Mouse (Mus musculus): ENCODE data around the gene Srcin1. TPM values are rescaled to one million over a fixed set of nuclear protein-coding genes. Genes with fewer than 3 reads are reported as not detected.

The Srcin1 gene
- polyA plus RNA-seq, 1 experiment = 0.77 TPM

- DNase-seq (ENCODE audit: low read depth) = no peak
These were observed 41.3 kb downstream of the Srcin1 start for GRCm38 (mm10) chr11:97534442-97535307.

DNA sequence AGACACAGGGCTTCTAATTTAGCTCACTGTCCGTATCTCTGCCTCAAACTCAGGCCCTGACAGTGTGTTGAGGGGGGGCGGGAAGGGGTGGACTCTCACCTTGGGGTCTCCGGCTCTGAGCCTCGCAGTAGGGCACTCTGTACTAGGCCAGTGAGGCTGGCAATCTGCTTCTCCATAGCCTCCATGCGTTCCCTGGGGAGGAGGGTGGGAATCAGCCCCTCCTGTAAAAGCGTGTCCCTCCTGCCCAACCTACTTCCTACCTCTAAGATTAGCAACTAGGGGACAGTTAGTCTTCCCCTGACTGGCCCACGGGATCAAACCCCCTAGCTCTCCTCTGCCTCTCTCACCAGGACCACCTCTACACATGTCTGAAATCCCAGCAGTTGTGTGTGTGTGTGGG is 42.3 kb downstream of the Srcin1 start:
- no peak for DNase-seq (ENCODE audit: low read depth)

- no peak for DNase-seq (ENCODE audit: low read depth)
These were observed 42.9 kb downstream of the Srcin1 start for GRCm38 (mm10) chr11:97532950-97533582.

- no peak for DNase-seq (ENCODE audit: low read depth)
These were observed 43.6 kb downstream of the Srcin1 start for GRCm38 (mm10) chr11:97532354-97532753.

DNA sequence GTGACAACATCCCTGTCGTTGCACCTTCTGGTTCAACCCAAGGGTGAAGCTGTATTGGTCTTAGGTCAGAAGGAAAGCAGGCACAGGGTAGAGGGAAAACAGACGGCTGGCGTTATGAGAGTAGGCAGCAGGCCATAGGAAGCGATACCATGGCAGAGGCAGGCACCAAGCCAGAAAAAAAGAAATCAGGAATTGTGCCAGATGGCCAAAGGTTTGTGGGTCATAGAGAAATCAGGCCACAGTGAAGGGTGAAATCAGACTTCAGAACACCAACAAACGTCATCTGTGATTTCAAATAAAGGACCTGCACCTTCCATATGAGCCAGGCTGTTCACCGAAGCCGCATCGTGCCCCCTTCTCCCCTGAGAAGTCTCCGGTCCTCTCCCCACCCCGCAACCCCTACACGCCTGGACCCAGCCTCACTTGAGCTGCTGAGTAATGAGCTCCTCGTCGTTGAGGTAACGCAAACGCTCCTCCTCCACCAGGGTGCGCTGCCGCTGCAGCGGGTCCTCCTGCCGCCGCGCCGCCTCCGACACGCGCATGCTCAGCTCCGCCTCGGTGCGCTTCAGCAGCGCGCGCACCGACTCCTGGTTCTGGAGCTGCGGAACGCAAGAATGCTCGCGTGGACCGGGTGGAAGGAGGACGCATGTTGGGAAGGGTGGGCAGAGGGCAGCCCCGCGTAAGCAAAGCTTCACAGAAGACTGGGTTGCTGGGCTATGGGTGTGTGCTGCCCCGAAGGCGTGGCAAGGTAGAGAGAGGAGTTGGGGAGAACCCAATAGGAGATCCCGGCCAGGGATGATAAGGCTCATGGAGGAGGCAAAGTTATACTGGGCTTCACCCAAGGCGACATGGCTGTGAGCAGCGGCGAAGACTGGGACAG is 44.4 kb downstream of the Srcin1 start:
- no peak for DNase-seq (ENCODE audit: low read depth)

DNA sequence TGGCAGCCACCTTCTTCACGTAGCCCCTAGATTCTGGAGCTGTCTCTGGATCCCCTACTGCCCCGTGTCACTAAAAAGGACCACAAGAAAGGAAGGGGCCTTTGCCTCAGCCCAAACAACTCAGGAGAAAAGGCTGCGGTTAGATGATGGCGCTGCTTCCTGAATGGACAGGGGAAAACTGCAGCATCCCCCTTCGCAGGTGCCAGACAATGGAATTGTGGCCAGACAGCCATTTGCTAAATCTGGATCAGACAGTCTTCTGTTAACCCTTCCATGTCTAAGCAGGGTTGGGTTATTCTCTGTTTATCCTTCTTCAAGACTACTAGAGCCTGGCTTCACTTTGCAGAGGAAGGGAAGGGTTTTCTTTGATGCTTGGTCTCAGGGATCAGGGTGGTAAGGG is 45.0 kb downstream of the Srcin1 start:
- DNase-seq (ENCODE audit: low read depth) = no peak

GRCm38 (mm10) chr11:97530069-97530468 is 45.9 kb downstream of the Srcin1 start:
- DNase-seq (ENCODE audit: low read depth) = no peak

- no peak for DNase-seq (ENCODE audit: low read depth)
These were observed 47.6 kb downstream of the Srcin1 start for GRCm38 (mm10) chr11:97528282-97528808.

- no peak for DNase-seq (ENCODE audit: low read depth)
These were observed 50.7 kb downstream of the Srcin1 start for GRCm38 (mm10) chr11:97525313-97525712.

DNA sequence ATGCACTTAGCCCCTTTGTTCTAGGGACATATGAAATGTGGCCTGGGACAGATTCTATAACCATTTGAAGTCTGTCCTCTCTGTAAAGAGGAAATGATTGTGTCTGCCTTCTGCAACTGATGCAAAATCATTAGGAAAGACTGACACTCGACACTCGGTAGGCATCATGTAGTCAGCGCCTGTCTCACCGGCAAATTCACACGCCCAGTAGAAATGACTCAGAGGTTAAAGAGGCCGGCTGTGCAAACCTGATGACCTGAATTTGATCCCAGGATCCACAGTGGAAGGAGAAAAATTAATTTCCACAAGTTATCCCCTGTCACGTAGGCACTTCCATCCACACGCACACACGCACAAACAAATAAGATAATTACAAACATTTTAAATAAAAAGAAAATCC is 51.7 kb downstream of the Srcin1 start:
- DNase-seq (ENCODE audit: low read depth) = no peak

GRCm38 (mm10) chr11:97523827-97524261 is 52.1 kb downstream of the Srcin1 start:
- no peak for DNase-seq (ENCODE audit: low read depth)

- DNase-seq (ENCODE audit: low read depth) = no peak
These were observed 52.9 kb downstream of the Srcin1 start for GRCm38 (mm10) chr11:97523107-97523506.

GRCm38 (mm10) chr11:97521741-97522474 is 54.1 kb downstream of the Srcin1 start:
- no peak for DNase-seq (ENCODE audit: low read depth)

GRCm38 (mm10) chr11:97520541-97520940 is 55.4 kb downstream of the Srcin1 start:
- no peak for DNase-seq (ENCODE audit: low read depth)

GRCm38 (mm10) chr11:97513066-97513465 is 62.9 kb downstream of the Srcin1 start:
- DNase-seq (ENCODE audit: low read depth) = no peak

- DNase-seq (ENCODE audit: low read depth) = no peak
These were observed 63.5 kb downstream of the Srcin1 start for GRCm38 (mm10) chr11:97512511-97512910.

- no peak for DNase-seq (ENCODE audit: low read depth)
These were observed 64.2 kb downstream of the Srcin1 start for GRCm38 (mm10) chr11:97511661-97512369.

GRCm38 (mm10) chr11:97510966-97511660 is 64.9 kb downstream of the Srcin1 start:
- no peak for DNase-seq (ENCODE audit: low read depth)

DNA sequence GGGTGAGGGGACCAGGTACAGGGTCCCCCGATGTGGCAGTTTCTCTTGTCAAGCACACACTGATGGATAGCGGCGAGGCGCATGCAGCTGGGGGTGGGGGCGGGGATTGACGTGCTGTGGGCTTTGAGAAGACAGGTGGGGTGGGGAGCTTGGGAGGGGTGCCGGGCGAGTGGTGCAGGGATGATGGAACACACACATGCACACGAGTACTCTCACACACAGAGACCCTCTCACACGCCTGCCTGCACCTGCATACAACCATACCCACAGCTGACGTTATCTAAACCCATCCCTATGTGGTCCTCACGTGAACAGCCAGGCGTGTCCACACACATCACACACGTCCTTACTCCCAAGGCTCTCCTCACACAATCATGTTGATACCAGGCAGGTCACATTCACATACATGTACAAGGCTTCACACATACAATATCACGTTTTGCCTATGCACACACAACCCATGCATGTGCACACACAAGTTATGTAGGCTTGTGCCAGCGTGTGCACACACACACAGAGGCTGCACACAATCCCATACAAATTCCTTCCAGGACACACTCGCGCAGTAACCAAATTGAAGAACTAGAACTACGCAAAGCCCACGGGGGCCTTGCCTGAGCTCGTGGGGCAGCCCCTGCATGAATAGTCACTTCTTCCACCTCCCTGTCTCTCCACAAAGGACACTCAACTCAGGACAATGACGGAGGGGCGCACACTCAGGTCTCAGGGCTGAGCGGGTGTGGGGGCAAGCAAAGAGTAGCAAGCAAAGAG is 66.1 kb downstream of the Srcin1 start:
- no peak for DNase-seq (ENCODE audit: low read depth)
